Mouse (Mus musculus) natural killer cell, adult 2 months (primary cell): ENCODE data around the gene Frrs1.
A peak's percentile ranks its signal among the peaks of the same experiment; 100 is the strongest.
"Not testable (repeated sequence)": the region's sequence is repeated elsewhere in the genome, so short reads cannot be mapped to it uniquely, and the experiment has no call there.

Experiments
- DNase-seq, 2 experiments: peaks; one replicate each; pipeline ENCODE4 v3.0.0; 2022; ENCODE audit warnings: low spot score in 2 of 2

The Frrs1 gene

GRCm38 (mm10) chr3:116858941-116859685, at the start of gene Frrs1:
Gene Frrs1, plus strand, starts transcription at chr3:116859464.
- no peak for DNase-seq

GRCm38 (mm10) chr3:116810351-116810750, 48.9 kb upstream of the Frrs1 start:
- DNase-seq, result not testable (repeated sequence)

GRCm38 (mm10) chr3:116812946-116813345, 46.3 kb upstream of the Frrs1 start:
- DNase-seq, result no peak

- no peak for DNase-seq
Observed at GRCm38 (mm10) chr3:116815305-116815797, 43.9 kb upstream of the Frrs1 start.

GRCm38 (mm10) chr3:116815916-116816315, 43.3 kb upstream of the Frrs1 start:
- no peak for DNase-seq

- DNase-seq, result no peak
Observed at GRCm38 (mm10) chr3:116816674-116817215, 42.5 kb upstream of the Frrs1 start.

GRCm38 (mm10) chr3:116817231-116817630, 42.0 kb upstream of the Frrs1 start:
- DNase-seq, result no peak

GRCm38 (mm10) chr3:116826471-116827215, 32.6 kb upstream of the Frrs1 start:
- no peak for DNase-seq

GRCm38 (mm10) chr3:116829274-116829920, 29.9 kb upstream of the Frrs1 start:
- DNase-seq, result no peak

GRCm38 (mm10) chr3:116831324-116831723, 27.9 kb upstream of the Frrs1 start:
- no peak for DNase-seq

- no peak for DNase-seq
Observed at GRCm38 (mm10) chr3:116832526-116833310, 26.5 kb upstream of the Frrs1 start.

- DNase-seq, result no peak
Observed at GRCm38 (mm10) chr3:116833491-116833890, 25.8 kb upstream of the Frrs1 start.

- no peak for DNase-seq
Observed at GRCm38 (mm10) chr3:116834241-116834640, 25.0 kb upstream of the Frrs1 start.

GRCm38 (mm10) chr3:116835350-116835749, 23.9 kb upstream of the Frrs1 start:
- no peak for DNase-seq

GRCm38 (mm10) chr3:116835770-116836680, 23.2 kb upstream of the Frrs1 start:
- peak; percentile 74 to 83 for DNase-seq

- DNase-seq, result no peak
Observed at GRCm38 (mm10) chr3:116836681-116837475, 22.4 kb upstream of the Frrs1 start.

- DNase-seq, result no peak
Observed at GRCm38 (mm10) chr3:116841311-116841710, 18.0 kb upstream of the Frrs1 start.

- no peak for DNase-seq
Observed at GRCm38 (mm10) chr3:116844880-116845579, 14.2 kb upstream of the Frrs1 start.

- no peak for DNase-seq
Observed at GRCm38 (mm10) chr3:116846084-116846483, 13.2 kb upstream of the Frrs1 start.
